Mouse (Mus musculus) forebrain, embryonic 13.5 days (tissue): Measurements from ENCODE around the gene A530064D06Rik. TPM values are rescaled to one million over a fixed set of nuclear protein-coding genes. Genes with fewer than 3 reads are reported as not detected.
A peak's percentile ranks its signal among the peaks of the same experiment; 100 is the strongest.

Experiments
- ATAC-seq: fragments of 200-750 bp; cut with Nextera tagmentation; 2 replicates; pipeline ENCODE4 v1.8.0; 2017
- H3K27ac ChIP-seq: fragments of 300-500 bp; sonication (generic); 2 replicates; pipeline ENCODE4 v1.5.1; 2015; ENCODE audit warnings: inconsistent platforms, mild to moderate bottlenecking, moderate library complexity
- H3K27me3 ChIP-seq: fragments of 300-500 bp; sonication (generic); 2 replicates; pipeline ENCODE4 v1.6.1; 2015; ENCODE audit warnings: mild to moderate bottlenecking, inconsistent platforms
- H3K36me3 ChIP-seq: fragments of 300-500 bp; sonication (generic); 2 replicates; pipeline ENCODE4 v1.6.1; 2015; ENCODE audit warnings: mild to moderate bottlenecking, inconsistent platforms; ENCODE audit not compliant: poor library complexity, severe bottlenecking
- H3K4me1 ChIP-seq: fragments of 300-500 bp; sonication (generic); 2 replicates; pipeline ENCODE4 v1.6.1; 2015; ENCODE audit warnings: inconsistent platforms
- H3K4me2 ChIP-seq: fragments of 300-500 bp; sonication (generic); 2 replicates; pipeline ENCODE4 v1.6.1; 2015; ENCODE audit warnings: inconsistent platforms, mild to moderate bottlenecking, moderate library complexity
- H3K4me3 ChIP-seq: fragments of 300-500 bp; sonication (generic); 2 replicates; pipeline ENCODE4 v1.5.1; 2015; ENCODE audit warnings: mild to moderate bottlenecking, inconsistent platforms
- H3K9ac ChIP-seq: fragments of 300-500 bp; sonication (generic); 2 replicates; pipeline ENCODE4 v1.6.1; 2015; ENCODE audit warnings: mild to moderate bottlenecking, inconsistent platforms
- H3K9me3 ChIP-seq: fragments of 300-500 bp; sonication (generic); replicated peaks from 2 replicates; pipeline ENCODE4 v1.6.1; 2016; ENCODE audit warnings: inconsistent platforms
- WGBS: fragments of 180-500 bp; shearing (Covaris S2); methylation state at CpG from one replicate; pipeline ENCODE4 v1.1.7; 2015; 5-methylcytosine and 5-hydroxymethylcytosine counted together
- polyA plus RNA-seq: library from polyadenylated mRNA; unstranded; fragments of >200 nt; fragmentation: Nextera tagmentation; extraction: Ambion mirVana; gene quantifications from 2 replicates; pipeline ENCODE4 v1.2.1, GENCODE M21; 2015

Gene A530064D06Rik
- polyA plus RNA-seq, 1 experiment from 2014 or later: not detected

- no peaks in the 10 kb centered on the region for H3K27me3 ChIP-seq
- no peak overlapping the region for H3K27ac ChIP-seq
- H3K4me3 ChIP-seq: no peak overlapping the region
- no peaks in the 10 kb centered on the region for H3K4me1 ChIP-seq
- 0 out of 2 replicates have a peak, but pooled peaks have one; percentile 48 for ATAC-seq
- no peaks in the 10 kb centered on the region for H3K36me3 ChIP-seq
- no peak overlapping the region for H3K9ac ChIP-seq
- WGBS: 45% methylated on average over 8 of the region's 8 CpGs
- no peak overlapping the region for H3K4me2 ChIP-seq
- no peaks in the 10 kb centered on the region for H3K9me3 ChIP-seq
Observed at GRCm38 (mm10) chr17:48110547-48111287, 56.4 kb downstream of the A530064D06Rik start.

- Histone ChIP-seq H3K27ac (no peak overlapping the region), H3K9ac (no peak overlapping the region), H3K4me2 (no peak overlapping the region), H3K4me1 (no peaks in the 10 kb centered on the region), H3K27me3 (no peaks in the 10 kb centered on the region), H3K9me3 (no peaks in the 10 kb centered on the region), H3K4me3 (no peak overlapping the region), H3K36me3 (no peaks in the 10 kb centered on the region)
- 76% methylated on average over 3 of the region's 3 CpGs for WGBS
- no peak for ATAC-seq
Observed at GRCm38 (mm10) chr17:48108520-48108919, 58.6 kb downstream of the A530064D06Rik start.

- Histone ChIP-seq H3K4me2 (no peak overlapping the region), H3K27me3 (no peaks in the 10 kb centered on the region), H3K4me3 (no peak overlapping the region), H3K9ac (no peak overlapping the region), H3K4me1 (no peaks in the 10 kb centered on the region), H3K27ac (no peak overlapping the region), H3K9me3 (no peaks in the 10 kb centered on the region), H3K36me3 (no peaks in the 10 kb centered on the region)
- WGBS: 57% methylated on average over 6 of the region's 6 CpGs
- no peak for ATAC-seq
Observed at GRCm38 (mm10) chr17:48107862-48108261, 59.2 kb downstream of the A530064D06Rik start.

- no peak for ATAC-seq
Observed at GRCm38 (mm10) chr17:48107333-48107732, 59.7 kb downstream of the A530064D06Rik start.

GRCm38 (mm10) chr17:48100441-48101417 lies 66.3 kb downstream of the A530064D06Rik start:
- WGBS: 16% methylated on average over 20 of the region's 21 CpGs
- H3K27me3 ChIP-seq: peaks cover 54% of the 10 kb centered on the region

More at GRCm38 (mm10) chr17:48107333-48107732, 59.7 kb downstream of the A530064D06Rik start:
- no peak overlapping the region for H3K4me3 ChIP-seq
- H3K27me3 ChIP-seq: peaks cover 4% of the 10 kb centered on the region; the same call in 1 of the 2 replicates
- no peaks in the 10 kb centered on the region for H3K36me3 ChIP-seq
- no peak overlapping the region for H3K27ac ChIP-seq
- H3K9me3 ChIP-seq: no peaks in the 10 kb centered on the region
- no peak overlapping the region for H3K9ac ChIP-seq
- no peak overlapping the region for H3K4me2 ChIP-seq
- 51% methylated on average over 4 of the region's 4 CpGs for WGBS
- no peaks in the 10 kb centered on the region for H3K4me1 ChIP-seq

DNA sequence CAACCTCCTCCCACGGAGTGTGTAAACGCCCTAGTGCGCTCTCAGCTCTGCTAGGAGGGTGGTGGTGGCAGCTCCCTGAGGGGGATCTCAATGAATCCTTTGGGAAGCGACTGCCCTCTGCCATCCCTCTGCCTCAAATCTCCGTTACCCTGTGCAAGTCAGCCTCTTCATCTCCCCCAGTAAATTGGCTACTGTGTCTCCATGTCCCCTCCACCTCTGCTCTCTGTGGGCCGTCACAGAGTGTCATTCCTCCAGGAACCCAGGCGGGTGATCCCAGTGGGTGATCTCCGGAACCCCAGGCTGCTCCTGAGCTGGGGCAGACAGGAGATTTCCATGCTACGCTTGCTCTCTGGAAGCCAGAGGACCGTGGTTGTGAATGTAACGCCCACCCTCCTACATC lies 67.8 kb downstream of the A530064D06Rik start:
- H3K27me3 ChIP-seq: peaks cover 68% of the 10 kb centered on the region

More at GRCm38 (mm10) chr17:48100441-48101417, 66.3 kb downstream of the A530064D06Rik start:
- H3K4me1 ChIP-seq: peaks cover 37% of the 10 kb centered on the region
- H3K9me3 ChIP-seq: no peaks in the 10 kb centered on the region
- H3K4me2 ChIP-seq: peak overlapping the region; percentile 50
- H3K27ac ChIP-seq: no peak overlapping the region
- H3K4me3 ChIP-seq: peak overlapping the region; percentile 21; the same call in 1 of the 2 replicates
- peak; percentile 75 for ATAC-seq
- H3K9ac ChIP-seq: no peak overlapping the region
- no peaks in the 10 kb centered on the region for H3K36me3 ChIP-seq

More for the DNA sequence above, 67.8 kb downstream of the A530064D06Rik start:
- Histone ChIP-seq H3K4me3 (peak overlapping the region; percentile 25; the same call in 1 of the 2 replicates), H3K9me3 (no peaks in the 10 kb centered on the region), H3K4me2 (no peak overlapping the region), H3K4me1 (peaks cover 49% of the 10 kb centered on the region), H3K27ac (no peak overlapping the region), H3K36me3 (no peaks in the 10 kb centered on the region), H3K9ac (no peak overlapping the region)
- no peak for ATAC-seq
- WGBS: 5% methylated on average over 11 of the region's 11 CpGs

Other genes with a start within 250 kb of the A530064D06Rik start
- gene Foxp4, start 242.6 kb downstream of the A530064D06Rik start, polyA plus RNA-seq: 13.4 and 15.6 TPM in 2 replicates
- not detected in 2 replicates for gene 1700122O11Rik, start 129.0 kb downstream of the A530064D06Rik start, polyA plus RNA-seq
- gene 1700067P10Rik, start 78.0 kb downstream of the A530064D06Rik start, polyA plus RNA-seq: not detected in 2 replicates
- not detected in 2 replicates for gene 9830107B12Rik, start 21.0 kb downstream of the A530064D06Rik start, polyA plus RNA-seq
- 0.05 TPM in 1 of 2 replicates, not detected in the other for gene Trem1, start 65.5 kb upstream of the A530064D06Rik start, polyA plus RNA-seq
- not detected in 2 replicates for gene Trem3, start 80.5 kb upstream of the A530064D06Rik start, polyA plus RNA-seq
- 0.18 TPM in 1 of 2 replicates, not detected in the other for gene Treml4, start 97.0 kb upstream of the A530064D06Rik start, polyA plus RNA-seq
- gene Treml2, start 132.2 kb upstream of the A530064D06Rik start, polyA plus RNA-seq: 0.12 TPM in 1 of 2 replicates, not detected in the other
- gene B430306N03Rik, start 148.9 kb upstream of the A530064D06Rik start, polyA plus RNA-seq: 0.04 TPM in 1 of 2 replicates, not detected in the other
- 2.1 and 2.3 TPM in 2 replicates for gene Trem2, start 179.1 kb upstream of the A530064D06Rik start, polyA plus RNA-seq
- gene Treml1, start 192.6 kb upstream of the A530064D06Rik start, polyA plus RNA-seq: 0.49 and 1.4 TPM in 2 replicates
- 14.8 and 17.8 TPM in 2 replicates for gene Nfya, start 242.6 kb upstream of the A530064D06Rik start, polyA plus RNA-seq
- 74.4 and 85.8 TPM in 2 replicates for gene Oard1, start 242.7 kb upstream of the A530064D06Rik start, polyA plus RNA-seq